Mouse (Mus musculus) small intestine, adult 2 months (tissue): Measurements from ENCODE around the gene Msh3. TPM values are rescaled to one million over a fixed set of nuclear protein-coding genes. Genes with fewer than 3 reads are reported as not detected.
"Not testable (repeated sequence)": the region's sequence is repeated elsewhere in the genome, so short reads cannot be mapped to it uniquely, and the experiment has no call there.

Experiments used
- H3K27ac ChIP-seq: fragments of 200-500 bp; 2 replicates; pipeline ENCODE4 v1.5.1; 2012; ENCODE audit warnings: low read depth, low read length, control low read depth, inconsistent platforms; ENCODE audit not compliant: insufficient read depth
- H3K27me3 ChIP-seq: fragments of 200-500 bp; 2 replicates; pipeline ENCODE4 v1.6.1; 2012; ENCODE audit warnings: mild to moderate bottlenecking, moderate library complexity, low read length, inconsistent platforms; ENCODE audit not compliant: control insufficient read depth, insufficient read depth
- H3K36me3 ChIP-seq: fragments of 200-500 bp; 2 replicates; pipeline ENCODE4 v1.6.1; 2012; ENCODE audit warnings: mild to moderate bottlenecking, low read length, control low read depth, inconsistent platforms; ENCODE audit not compliant: control insufficient read depth, insufficient read depth
- H3K4me1 ChIP-seq: fragments of 200-500 bp; 2 replicates; pipeline ENCODE4 v1.6.1; 2012; ENCODE audit warnings: low read length, inconsistent platforms, mixed read lengths; ENCODE audit not compliant: control insufficient read depth, insufficient read depth, insufficient read length
- H3K4me3 ChIP-seq: fragments of 200-500 bp; 2 replicates; pipeline ENCODE4 v1.5.1; 2012; ENCODE audit warnings: low read depth, mild to moderate bottlenecking, control low read depth, inconsistent platforms, low read length, moderate library complexity
- CTCF ChIP-seq: fragments of 200-500 bp; IDR thresholded peaks from 2 replicates; pipeline ENCODE4 v1.5.1; 2012; ENCODE audit warnings: low read depth, mild to moderate bottlenecking, control low read depth, inconsistent platforms, low read length, moderate library complexity, mixed read lengths; ENCODE audit not compliant: insufficient replicate concordance, insufficient read length; ENCODE audit errors: extremely low read depth
- POLR2A ChIP-seq: fragments of 200-500 bp; IDR thresholded peaks from 2 replicates; pipeline ENCODE4 v1.6.1; 2012; ENCODE audit warnings: low read depth, mild to moderate bottlenecking, control low read depth, inconsistent platforms, low read length, moderate library complexity
- WGBS: fragments of 180-500 bp; shearing (Covaris S2); methylation state at CpG from one replicate; pipeline ENCODE4 v1.1.7; 2018; 5-methylcytosine and 5-hydroxymethylcytosine counted together
- polyA plus RNA-seq: library from polyadenylated mRNA; depleted of rRNA; stranded (reverse); fragments of >200 nt; gene quantifications from 2 replicates; pipeline ENCODE4 v1.2.3, GENCODE M21; 2012; rRNA removed

Msh3 gene
- polyA plus RNA-seq, 1 experiment: 2.6 TPM

GRCm38 (mm10) chr13:92196860-92197259 is 157.9 kb downstream of the Msh3 start:
- Histone ChIP-seq H3K36me3 (no peaks in the 10 kb centered on the region), H3K27me3 (no peaks in the 10 kb centered on the region), H3K27ac (no peak overlapping the region), H3K4me1 (no peaks in the 10 kb centered on the region), H3K4me3 (no peak overlapping the region)
- TF ChIP-seq CTCF (no peak), POLR2A (no peak)
- 89% methylated on average over 2 of the region's 2 CpGs for WGBS

GRCm38 (mm10) chr13:92193806-92194205 is 161.0 kb downstream of the Msh3 start:
- 86% methylated on average over 5 of the region's 5 CpGs for WGBS
- H3K27ac ChIP-seq, H3K27me3 ChIP-seq, H3K4me1 ChIP-seq, H3K36me3 ChIP-seq, H3K4me3 ChIP-seq: not testable (repeated sequence)

DNA sequence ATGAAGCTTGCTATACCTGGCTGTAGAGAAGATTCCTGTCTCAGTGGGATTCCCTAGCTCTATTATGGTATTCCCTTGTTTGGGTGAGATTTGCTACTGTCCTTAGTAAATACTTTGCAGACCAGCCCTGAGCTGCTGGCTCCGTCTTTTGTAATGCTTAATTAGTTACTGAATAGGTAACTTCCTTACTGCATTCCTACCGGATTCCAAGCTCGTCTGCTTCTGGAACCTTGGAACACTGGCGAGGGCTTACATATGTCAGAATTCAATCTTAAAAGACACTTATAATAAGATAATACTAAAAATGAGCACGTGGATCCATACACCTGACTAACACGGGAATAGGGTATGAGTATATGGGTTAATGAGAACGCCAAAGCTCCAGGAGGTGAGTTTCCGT is 182.1 kb downstream of the Msh3 start:
- not testable (repeated sequence) for H3K36me3 ChIP-seq, H3K4me3 ChIP-seq, H3K27ac ChIP-seq, H3K27me3 ChIP-seq, H3K4me1 ChIP-seq
- WGBS: 83% methylated on average over 8 of the region's 8 CpGs

Other genes with a start within 250 kb of the Msh3 start
- gene Rasgrf2, start 223.3 kb downstream of the Msh3 start, polyA plus RNA-seq: 2.9 and 5.2 TPM in 2 replicates
- gene Gm20379, start 49.0 kb downstream of the Msh3 start, polyA plus RNA-seq: not detected in 2 replicates
- gene Dhfr, start 277 bp downstream of the Msh3 start, polyA plus RNA-seq: 1.2 and 3.1 TPM in 2 replicates
- not detected in 2 replicates for gene Ankrd34b, start 70.9 kb upstream of the Msh3 start, polyA plus RNA-seq
- gene Fam151b, start 129.0 kb upstream of the Msh3 start, polyA plus RNA-seq: 1.1 and 1.4 TPM in 2 replicates
- gene Zfyve16, start 175.9 kb upstream of the Msh3 start, polyA plus RNA-seq: 0.32 and 0.55 TPM in 2 replicates
- 0.08 TPM in 1 of 2 replicates, not detected in the other for gene Spz1, start 221.2 kb upstream of the Msh3 start, polyA plus RNA-seq